ENCODE assay signal across 23 mouse cellular contexts in the genomic region with DNA sequence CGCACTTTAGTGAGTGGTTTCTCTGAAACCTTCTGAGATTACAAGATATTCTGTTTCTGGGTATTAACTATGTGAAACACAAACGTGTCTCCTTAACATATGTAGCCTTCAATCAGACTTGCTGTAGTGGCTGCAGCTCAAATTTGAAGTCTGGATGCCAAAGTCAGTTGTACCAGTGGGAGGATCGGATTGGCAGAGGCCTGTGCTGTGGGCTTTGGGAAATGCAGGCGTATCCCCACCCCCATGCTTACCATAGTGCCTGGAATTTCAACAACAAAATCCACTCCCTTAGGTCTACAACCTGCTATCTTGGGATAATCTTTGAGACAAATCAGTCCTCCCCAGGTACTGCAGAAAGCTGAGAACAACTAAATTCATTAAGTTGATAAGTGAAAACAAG. TPM values are rescaled to one million over a fixed set of nuclear protein-coding genes. Genes with fewer than 3 reads are reported as not detected.
DNase-seq lines count a peak whose midpoint lies in the region; ATAC-seq and TF ChIP-seq lines count a peak whose summit lies in the region.
"Had no signal": no experiment of that assay in that cellular context is flagged by ENCODE, and none has a peak within 500 bp of the region (broad histone marks: within the 10 kb centered on the region; RNA-seq: fewer than 3 reads in every experiment).

No protein-coding gene starts in this region.

- no peak for DNase-seq in forebrain, embryonic 10.5 days (ENCODE audit: extremely low spot score, low spot score)
- DNase-seq in layer of hippocampus, adult 18-20 months (ENCODE audit: low spot score in 2 of 2), result peak; percentile 55 to 72
- DNase-seq in layer of hippocampus, postnatal 10 days (ENCODE audit: low spot score in 2 of 2), result no peak
- DNase-seq in brain, adult 2 months (ENCODE audit: low read depth, low spot score), result peak; percentile 33
- DNase-seq in brain, embryonic 14.5 days (ENCODE audit: low read depth), result peak; percentile 64
- DNase-seq in lung, postnatal 10 days, result no peak
- DNase-seq: adrenal gland, adult 8-10 months; adrenal gland, postnatal 36 days; cerebellum, adult 11-12 months; cerebellum, adult 9-10 months; cerebellum, postnatal 25 days; gastrocnemius, postnatal 36 days; heart, adult 18-20 months; heart, postnatal 14 days; kidney, adult 2 months had no signal

- peaks cover 19% of the 10 kb centered on the region for H3K4me1 ChIP-seq in forebrain, embryonic 15.5 days
- H3K4me1 ChIP-seq in forebrain, embryonic 10.5 days, result peaks cover 5% of the 10 kb centered on the region
- H3K4me1 ChIP-seq: heart, embryonic 10.5 days; hindbrain, embryonic 13.5 days had no signal

- H3K27ac ChIP-seq in forebrain, embryonic 15.5 days (replicated peaks), result peak overlapping the region; percentile 45
- no peak overlapping the region for H3K27ac ChIP-seq in forebrain, embryonic 10.5 days
- H3K27ac ChIP-seq: embryonic facial prominence, embryonic 13.5 days; heart, embryonic 10.5 days; hindbrain, embryonic 13.5 days; hindbrain, postnatal 0 days had no signal

- TF ChIP-seq CTCF in brain, embryonic 14.5 days (IDR thresholded peaks at IDR 0.05; ENCODE audit: borderline replicate concordance, extremely low read depth, insufficient read depth, insufficient read length), result no peak

- no peak overlapping the region for H3K4me3 ChIP-seq in forebrain, embryonic 15.5 days
- no peak overlapping the region for H3K4me3 ChIP-seq in forebrain, embryonic 10.5 days
- H3K4me3 ChIP-seq: embryonic facial prominence, embryonic 13.5 days; heart, embryonic 10.5 days; hindbrain, embryonic 13.5 days had no signal

- no peak overlapping the region for H3K9ac ChIP-seq in forebrain, embryonic 15.5 days (replicated peaks)
- H3K9ac ChIP-seq: embryonic facial prominence, embryonic 13.5 days; hindbrain, embryonic 13.5 days had no signal

- no peaks in the 10 kb centered on the region for H3K27me3 ChIP-seq in forebrain, embryonic 15.5 days
- H3K27me3 ChIP-seq in forebrain, embryonic 10.5 days (ENCODE audit: poor library complexity, severe bottlenecking), result peaks cover 6% of the 10 kb centered on the region
- H3K27me3 ChIP-seq: embryonic facial prominence, embryonic 13.5 days; hindbrain, embryonic 13.5 days had no signal

- H3K4me2 ChIP-seq in forebrain, embryonic 15.5 days (replicated peaks), result no peak overlapping the region
- H3K4me2 ChIP-seq: embryonic facial prominence, embryonic 13.5 days; hindbrain, embryonic 13.5 days had no signal

- TF ChIP-seq POLR2A in brain, embryonic 14.5 days (IDR thresholded peaks at IDR 0.05; ENCODE audit: borderline replicate concordance, extremely low read depth, insufficient read depth, insufficient read length, poor library complexity, severe bottlenecking), result no peak

- 61% methylated on average over 4 of the region's 4 CpGs for WGBS in forebrain, embryonic 15.5 days
- WGBS in forebrain, embryonic 10.5 days, result 77% methylated on average over 4 of the region's 4 CpGs

- no peaks in the 10 kb centered on the region for H3K36me3 ChIP-seq in forebrain, embryonic 15.5 days
- H3K36me3 ChIP-seq in forebrain, embryonic 10.5 days (replicated peaks), result no peaks in the 10 kb centered on the region
- H3K36me3 ChIP-seq: embryonic facial prominence, embryonic 13.5 days; G1E; heart, embryonic 10.5 days; hindbrain, embryonic 13.5 days had no signal

- ATAC-seq in forebrain, embryonic 15.5 days (replicated peaks), result peak; percentile 64; the same call in 1 of the 2 replicates
- ATAC-seq: CD4-positive, CD25-positive, alpha-beta regulatory T cell, adult 4 months; hindbrain, postnatal 0 days; intestine, embryonic 16.5 days had no signal

- no peaks in the 10 kb centered on the region for H3K9me3 ChIP-seq in forebrain, embryonic 15.5 days
- H3K9me3 ChIP-seq in forebrain, embryonic 10.5 days, result no peaks in the 10 kb centered on the region
- H3K9me3 ChIP-seq: embryonic facial prominence, embryonic 13.5 days; G1E; heart, embryonic 10.5 days; hindbrain, embryonic 13.5 days had no signal

RNA-seq across cellular contexts. Expression of gene Ncoa1, which starts 6.4 kb away (rescaled TPM):
- polyA plus RNA-seq in forebrain, embryonic 15.5 days (2015; fragmentation: Nextera tagmentation; extraction: Ambion mirVana), result 20.9 and 22.8 TPM in 2 replicates
- 2.8 and 3.0 TPM in 2 replicates for polyA plus RNA-seq in forebrain, embryonic 10.5 days (2016; fragmentation: Nextera tagmentation; extraction: Ambion mirVana)
- total RNA-seq in layer of hippocampus, adult 18-20 months (2021), result 100 to 1,000 TPM; 138 to 140 TPM
- total RNA-seq in layer of hippocampus, postnatal 10 days (2021), result 100 to 1,000 TPM; 103 to 108 TPM
- 39.8 and 41.9 TPM in 2 replicates for polyA plus RNA-seq in brain, embryonic 14.5 days (2012; rRNA removed)

Comparison
In these comparisons a context has a peak if more than half of its experiments do, and no peak if none do; other contexts are left out.
1. DNase-seq: peak in layer of hippocampus, adult 18-20 months (2 of 2), brain, adult 2 months (single experiment) and brain, embryonic 14.5 days (single experiment); none in forebrain, embryonic 10.5 days (single experiment), layer of hippocampus, postnatal 10 days (0 of 2) and lung, postnatal 10 days (single experiment).